Mouse (Mus musculus): ENCODE data around the gene Shisa8. TPM values are rescaled to one million over a fixed set of nuclear protein-coding genes. Genes with fewer than 3 reads are reported as not detected.
"Not testable (repeated sequence)": the region's sequence is repeated elsewhere in the genome, so short reads cannot be mapped to it uniquely, and the experiment has no call there.

Gene Shisa8
- total RNA-seq (2021) = not detected
- long read RNA-seq, experiment 1 = 0 reads
- long read RNA-seq, experiment 2, partial matches to known transcripts = 0 of 1 reads
- long read RNA-seq, experiment 2, other reads (novel, unspliced or antisense) = 1 of 1 reads

DNA sequence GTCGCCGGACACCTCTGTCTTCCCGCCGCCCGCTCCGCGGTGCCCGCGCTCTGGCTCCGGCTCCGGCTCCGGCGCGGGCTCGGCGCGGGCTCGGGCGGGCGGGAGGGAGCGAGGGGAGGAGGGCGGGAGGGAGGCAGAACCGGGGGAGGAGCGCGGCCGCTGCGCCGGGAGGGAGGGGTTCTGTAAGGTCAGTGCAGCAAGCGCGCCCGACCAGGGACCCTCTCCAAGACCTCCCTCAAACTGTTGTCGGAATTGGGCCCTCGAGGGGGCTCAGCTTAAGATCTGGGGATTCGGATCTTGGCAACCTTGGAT lies at the start of gene Shisa8:
Shisa8 (minus strand) TSS at position 64 of the 312 bp plus-strand sequence.
- DNase-seq = no peak

GRCm38 (mm10) chr15:82259510-82259909 lies 46.9 kb upstream of the Shisa8 start:
- no peak for DNase-seq

- no peak for DNase-seq
These were observed 43.3 kb upstream of the Shisa8 start for GRCm38 (mm10) chr15:82255944-82256383.

GRCm38 (mm10) chr15:82255248-82255647 lies 42.6 kb upstream of the Shisa8 start:
- DNase-seq = no peak

DNA sequence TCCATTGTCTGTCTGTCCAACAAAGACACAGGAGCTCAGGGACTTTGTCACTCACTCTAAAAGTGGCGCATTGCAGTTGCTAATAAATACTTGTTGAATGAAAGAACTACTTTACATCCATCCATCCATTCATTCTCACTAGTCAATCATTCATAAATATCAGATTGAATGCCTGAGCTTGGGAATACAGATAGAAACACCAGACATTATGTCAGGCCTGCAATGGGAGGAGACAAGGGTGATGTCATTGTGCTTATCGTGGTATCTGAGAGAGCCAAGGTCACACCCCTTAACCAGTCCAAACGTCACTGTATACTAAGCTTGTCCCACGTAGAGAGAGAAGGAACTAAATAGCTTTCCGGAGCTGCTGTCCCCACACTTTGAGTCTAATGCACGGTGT lies 39.5 kb upstream of the Shisa8 start, which contains the start of gene 1500009C09Rik:
1500009C09Rik (plus strand) TSS at position 301 of the 400 bp plus-strand sequence.
- no peak for DNase-seq

- DNase-seq = no peak
These were observed 39.0 kb upstream of the Shisa8 start for GRCm38 (mm10) chr15:82251579-82251978.

GRCm38 (mm10) chr15:82247131-82247776 lies 34.6 kb upstream of the Shisa8 start:
- no peak for DNase-seq

DNA sequence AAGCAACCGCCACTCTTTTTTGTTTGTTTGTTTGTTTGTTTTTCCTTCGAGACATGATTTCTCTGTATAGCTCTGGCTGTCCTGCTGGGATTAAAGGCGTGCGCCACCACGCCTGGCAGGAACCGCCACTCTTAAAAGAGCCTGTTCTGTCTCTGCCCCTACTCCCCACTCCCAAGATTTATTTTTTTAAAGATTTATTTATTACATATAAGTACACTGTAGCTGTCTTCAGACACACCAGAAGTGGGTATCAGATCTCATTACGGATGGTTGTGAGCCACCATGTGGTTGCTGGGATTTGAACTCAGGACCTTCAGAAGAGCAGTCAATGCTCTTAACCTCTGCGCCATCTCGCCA lies 32.2 kb upstream of the Shisa8 start:
- not testable (repeated sequence) for DNase-seq

GRCm38 (mm10) chr15:82244115-82244804 lies 31.6 kb upstream of the Shisa8 start, which contains the start of gene Cenpm:
TSS of gene Cenpm (minus strand) at chr15:82244748.
- DNase-seq = peak; percentile 89

GRCm38 (mm10) chr15:82243742-82244114 lies 31.1 kb upstream of the Shisa8 start:
- no peak for DNase-seq

GRCm38 (mm10) chr15:82243311-82243710 lies 30.7 kb upstream of the Shisa8 start:
- DNase-seq = no peak

- DNase-seq = peak; percentile 58
These were observed 23.9 kb upstream of the Shisa8 start for GRCm38 (mm10) chr15:82236565-82236964.

DNA sequence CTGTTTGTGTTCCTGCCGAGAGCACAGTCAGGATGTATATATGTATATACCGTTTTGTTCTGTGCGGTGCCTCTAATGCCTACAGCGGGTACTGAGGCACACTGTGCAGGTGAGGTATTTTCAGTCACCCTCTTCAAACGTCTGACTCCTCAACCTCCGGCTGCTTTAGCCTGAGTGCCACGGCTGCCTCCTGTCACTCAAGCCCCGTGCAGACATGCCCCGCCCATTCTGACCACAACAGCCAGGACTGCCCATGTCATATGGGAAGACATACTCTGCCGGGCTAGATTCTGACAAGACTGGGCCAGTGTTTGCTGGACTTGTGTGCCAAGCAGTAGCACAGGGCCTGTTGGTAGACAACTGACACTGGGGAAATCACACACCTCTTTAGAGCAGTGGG lies 23.0 kb upstream of the Shisa8 start:
- DNase-seq = no peak

DNA sequence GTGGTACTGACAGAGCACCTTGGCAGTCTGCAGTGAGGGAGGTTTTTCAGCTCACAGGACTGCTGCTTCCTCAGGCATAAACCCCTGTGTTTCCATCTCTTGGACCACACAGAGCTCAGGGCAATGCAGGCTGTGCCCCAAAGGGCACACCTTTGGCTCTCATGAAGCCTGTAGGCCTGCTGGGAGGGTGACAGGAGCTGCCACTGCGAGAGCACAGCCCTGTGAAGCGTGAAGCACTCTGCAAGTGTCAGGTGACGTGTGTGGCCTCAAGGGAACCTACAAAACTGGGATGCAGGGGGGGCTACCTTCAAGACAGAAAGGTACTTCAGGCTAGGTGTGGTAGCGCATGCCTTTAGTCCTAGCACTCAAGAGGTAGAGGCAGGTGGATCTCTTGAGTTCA lies 20.0 kb upstream of the Shisa8 start:
- DNase-seq = no peak

DNA sequence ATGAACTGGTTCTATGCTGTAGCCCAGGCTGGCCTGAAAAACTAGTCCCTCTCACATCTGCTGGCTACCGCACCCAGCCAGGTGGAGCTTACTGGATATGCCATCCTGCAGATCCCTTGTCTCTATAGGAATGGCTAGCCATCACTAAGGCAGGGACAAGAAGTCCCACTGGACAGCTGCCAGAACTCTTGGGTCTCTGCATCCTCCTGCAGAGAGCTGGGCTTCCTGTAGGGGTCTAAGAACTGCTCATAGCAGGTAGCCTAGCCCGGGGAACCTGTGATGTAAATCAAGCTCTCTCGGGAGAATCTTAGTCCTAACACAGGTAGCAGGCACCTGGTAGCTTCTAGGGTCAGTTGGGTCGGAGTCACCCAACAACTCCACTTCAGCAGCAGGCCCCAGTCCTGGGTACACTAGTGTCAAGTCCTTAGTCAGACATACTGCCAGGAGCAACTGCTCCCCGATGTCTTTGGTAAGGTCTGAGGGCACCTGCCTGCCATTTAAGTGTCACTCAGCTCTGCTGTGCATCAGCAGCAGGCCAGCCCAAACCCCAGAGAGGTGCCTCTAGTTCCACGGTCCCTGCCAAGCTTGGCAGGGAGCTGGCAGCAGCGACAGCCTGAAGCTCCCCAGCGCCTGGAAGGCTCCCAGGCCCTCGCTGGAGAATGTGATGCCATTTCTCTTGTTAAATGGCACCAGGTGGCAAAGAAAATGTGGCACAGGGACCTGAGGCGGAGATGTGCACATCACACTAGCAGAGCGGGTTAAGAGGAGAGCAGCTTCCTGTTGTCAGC lies 19.2 kb upstream of the Shisa8 start:
- peak; percentile 70 for DNase-seq

DNA sequence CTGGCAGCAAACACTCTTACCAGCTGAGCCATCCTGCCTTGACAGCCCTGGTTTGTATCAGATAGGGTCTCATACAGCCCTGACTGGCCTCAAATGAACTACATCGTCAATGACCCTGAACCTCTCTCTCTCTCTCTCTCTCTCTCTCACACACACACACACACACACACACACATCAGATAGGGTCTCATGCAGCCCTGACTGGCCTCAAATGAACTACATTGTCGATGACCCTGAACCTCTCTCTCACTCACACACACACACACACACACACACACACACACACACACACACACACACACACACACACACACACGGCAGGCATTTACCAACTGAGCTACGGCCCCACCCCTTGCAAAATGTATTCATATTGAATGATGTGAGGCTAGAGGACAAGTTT lies 18.5 kb upstream of the Shisa8 start:
- no peak for DNase-seq

DNA sequence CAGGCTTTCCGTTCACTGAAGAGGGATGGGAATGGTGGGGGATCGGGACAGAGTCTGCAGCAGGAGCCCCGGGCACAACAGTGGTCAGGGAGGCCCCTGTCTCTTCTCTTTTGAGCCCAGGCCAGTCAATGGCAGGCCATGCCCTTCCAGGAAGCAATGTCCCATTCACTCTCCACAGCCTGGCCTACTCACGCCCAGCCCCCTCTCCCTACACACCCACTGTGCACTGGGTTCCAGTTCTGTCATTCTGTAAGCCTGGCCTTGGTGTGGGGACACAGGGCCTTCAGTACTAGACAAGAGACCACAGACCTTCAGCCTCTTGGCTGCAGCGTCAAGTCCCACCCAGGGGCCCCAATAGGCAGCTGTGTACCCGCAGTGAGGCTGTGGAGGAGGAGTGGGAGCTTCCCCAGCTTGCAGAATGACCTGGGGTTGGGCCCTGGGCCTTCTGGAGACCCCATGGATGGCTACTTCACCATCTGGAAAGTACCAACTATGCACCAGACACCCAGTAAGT lies 17.5 kb upstream of the Shisa8 start:
- DNase-seq = no peak

DNA sequence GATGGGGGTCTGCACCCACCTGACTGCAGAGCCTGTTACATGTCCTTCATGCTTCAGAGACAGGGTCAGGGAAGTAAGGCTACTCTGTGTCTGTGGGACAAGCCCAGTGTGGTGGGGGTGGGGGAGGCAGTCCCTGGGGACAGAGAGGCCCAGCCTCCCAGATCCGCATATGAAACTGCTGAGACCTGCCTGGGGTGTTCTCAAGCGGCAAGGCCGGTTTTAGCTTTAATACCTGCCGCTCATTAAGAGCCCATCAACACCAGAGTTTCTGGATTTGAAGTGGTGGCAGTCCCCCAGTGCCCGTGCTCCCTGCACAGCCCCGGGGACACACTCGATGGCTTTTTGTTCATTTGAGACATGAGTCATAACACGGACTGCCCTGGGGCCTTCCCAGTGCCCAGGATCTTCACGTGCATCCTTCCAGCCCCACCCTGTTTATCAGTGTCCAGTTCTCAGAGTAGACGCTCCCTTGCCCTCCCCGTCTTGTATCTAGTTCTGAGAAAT lies 17.0 kb upstream of the Shisa8 start:
- DNase-seq = no peak

DNA sequence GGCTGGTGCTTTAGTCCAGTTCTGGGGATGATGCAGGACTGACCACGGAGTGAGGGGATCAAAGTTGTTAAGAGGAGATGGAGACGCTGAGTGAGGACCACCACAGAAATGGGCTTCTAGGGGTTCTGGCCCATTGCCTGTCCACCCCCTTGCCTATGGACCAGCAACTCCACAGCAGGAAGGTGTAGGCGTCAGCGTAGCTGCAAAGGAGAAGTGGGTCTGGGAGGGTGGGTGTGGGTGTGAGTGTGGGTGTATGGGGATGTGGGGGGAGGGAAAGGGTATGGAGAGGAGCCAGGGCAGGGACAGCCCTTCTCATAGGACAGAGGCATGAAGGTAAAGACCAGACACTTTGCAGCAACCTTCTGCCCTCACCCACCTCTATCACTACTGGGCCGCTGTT lies 13.2 kb upstream of the Shisa8 start:
- DNase-seq = no peak

DNA sequence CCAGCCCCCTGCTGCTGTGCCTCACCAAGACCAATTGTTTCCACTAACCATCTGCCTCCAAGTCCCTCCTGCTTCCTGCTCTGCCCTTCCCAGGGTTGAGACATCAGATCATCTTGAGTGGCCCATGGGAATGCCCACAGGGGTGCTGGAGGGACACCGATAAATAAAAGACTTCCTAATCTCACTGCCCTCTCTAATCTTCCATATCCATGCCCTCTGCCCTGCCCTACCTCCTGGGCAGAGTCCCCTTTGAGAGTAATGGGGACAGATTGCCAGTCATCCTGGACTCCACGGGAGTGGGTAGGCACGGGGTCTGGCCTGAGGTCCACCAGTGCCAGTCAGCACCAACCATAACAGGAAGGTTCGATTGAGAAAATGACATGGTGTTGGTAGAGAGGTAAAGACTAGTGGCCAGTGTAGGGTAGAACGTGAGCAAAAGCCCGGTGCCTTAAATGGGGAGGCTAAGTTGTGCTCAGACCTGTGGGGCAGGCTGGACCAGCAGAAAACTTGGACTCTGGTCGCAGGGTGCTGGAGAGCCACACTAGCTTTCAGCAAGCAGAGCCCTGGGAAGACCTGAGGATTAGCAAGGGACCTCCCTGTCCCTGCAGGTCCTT lies 12.1 kb upstream of the Shisa8 start:
- DNase-seq = no peak

DNA sequence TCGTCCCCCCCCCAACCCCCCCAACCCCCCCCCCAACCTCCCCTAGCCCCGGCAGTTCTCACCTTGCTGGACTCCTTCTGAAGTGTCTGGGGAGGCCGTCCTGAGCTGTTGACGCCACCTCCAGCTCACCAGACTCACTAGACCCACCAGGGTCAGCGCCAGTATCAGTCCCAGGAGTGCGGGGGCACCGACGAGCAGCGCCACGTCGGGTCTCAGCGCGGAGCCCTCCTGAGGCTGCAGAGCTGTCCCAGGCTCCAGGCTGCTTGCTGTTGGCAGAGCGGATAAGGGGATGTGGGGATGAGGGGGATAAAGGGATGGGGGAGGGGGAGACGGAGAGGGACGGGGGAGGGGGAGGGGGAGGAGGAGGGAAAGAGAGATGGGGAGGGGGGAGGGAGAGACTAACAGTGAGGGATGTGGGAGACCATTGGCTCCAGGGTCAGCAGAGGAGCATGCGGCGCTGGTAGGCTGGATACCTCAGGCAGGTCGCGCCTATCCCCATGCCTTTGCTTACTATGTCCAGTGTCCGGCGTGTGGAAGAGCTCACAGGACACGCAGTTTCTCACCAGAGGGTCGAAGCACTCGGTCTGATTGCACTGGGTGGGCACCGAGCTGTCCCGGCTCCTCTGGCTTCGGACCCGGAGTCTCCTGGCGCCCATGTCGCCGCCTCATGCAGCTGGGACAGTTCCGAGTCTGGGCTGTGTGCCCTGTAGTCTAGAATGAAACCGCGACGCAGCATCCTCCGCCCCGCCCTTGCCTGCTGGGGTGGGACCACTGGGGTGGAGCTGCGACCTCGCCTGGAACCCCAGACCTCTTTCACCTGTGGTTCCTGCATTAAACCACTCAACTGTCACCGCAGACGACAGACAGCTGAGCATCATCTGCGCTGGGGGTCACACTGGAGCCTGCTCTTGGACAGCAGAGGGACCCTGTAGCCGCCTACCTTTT lies 11.3 kb upstream of the Shisa8 start, which contains the start of gene Tnfrsf13c:
Tnfrsf13c (minus strand) TSS at position 713 of the 945 bp plus-strand sequence.
- DNase-seq = no peak
